ENCODE assay signal across 26 mouse cellular contexts in genomic region chr11:108098306-108098705, GRCm38 (mm10).
DNase-seq lines count a peak whose midpoint lies in the region; ATAC-seq and TF ChIP-seq lines count a peak whose summit lies in the region.
"Had no signal": no experiment of that assay in that cellular context is flagged by ENCODE, and none has a peak within 500 bp of the region (broad histone marks: within the 10 kb centered on the region; RNA-seq: fewer than 3 reads in every experiment).

No protein-coding gene starts in this region.

- no peak overlapping the region for H3K4me3 ChIP-seq in liver, embryonic 14.5 days (ENCODE audit: insufficient read depth in 1 of 2, low read depth in 2 of 2, low read length in 2 of 2)
- H3K4me3 ChIP-seq: embryonic facial prominence, embryonic 15.5 days; heart, embryonic 13.5 days; hindbrain, embryonic 13.5 days; kidney, embryonic 15.5 days; left cerebral cortex, adult 2 months; lung, embryonic 15.5 days had no signal

- 20% methylated on average over 7 of the region's 7 CpGs for WGBS in liver, embryonic 14.5 days (ENCODE audit: insufficient replicate concordance)

- ATAC-seq in common myeloid progenitor, adult 5-6 weeks (replicated peaks; ENCODE audit: low read depth, poor library complexity, severe bottlenecking): peak; percentile 56
- ATAC-seq in liver, embryonic 14.5 days (ENCODE audit: insufficient read depth): peak; percentile 39; the same call in 1 of the 2 replicates
- ATAC-seq: forebrain, embryonic 14.5 days; intestine, embryonic 16.5 days had no signal

- no peak for TF ChIP-seq EP300 in liver, embryonic 14.5 days (IDR thresholded peaks at IDR 0.05; ENCODE audit: low read depth)

- no peaks in the 10 kb centered on the region for H3K9me3 ChIP-seq in liver, embryonic 14.5 days (ENCODE audit: control insufficient read depth, low read length)
- H3K9me3 ChIP-seq: embryonic facial prominence, embryonic 15.5 days; heart, embryonic 13.5 days; hindbrain, embryonic 13.5 days; kidney, embryonic 15.5 days; lung, embryonic 15.5 days had no signal

- peak; percentile 38 for DNase-seq in 416B (ENCODE audit: low read depth)
- DNase-seq in CD4-positive helper T cell, adult 2 months (ENCODE audit: low read depth, low spot score): peak; percentile 41
- DNase-seq in liver, embryonic 14.5 days (ENCODE audit: low read depth in 3 of 3, low spot score in 3 of 3): no peak
- DNase-seq in adrenal gland, postnatal 36 days: no peak
- DNase-seq in spleen, adult 12 weeks (ENCODE audit: low spot score): no peak
- DNase-seq in kidney, postnatal 10 days: no peak
- no peak for DNase-seq in adrenal gland, postnatal 4 days (ENCODE audit: low spot score in 2 of 2)
- DNase-seq: adrenal gland, adult 8-10 months; cerebellum, adult 8-10 months; heart, adult 18-20 months; heart, postnatal 14 days; kidney, postnatal 4 days; layer of hippocampus, adult 9-11 months; lung, postnatal 36 days; right cerebral cortex, postnatal 25 days; thymus, postnatal 25 days had no signal

- no peaks in the 10 kb centered on the region for H3K27me3 ChIP-seq in liver, embryonic 14.5 days (ENCODE audit: control insufficient read depth, insufficient read depth, low read length)
- H3K27me3 ChIP-seq: embryonic facial prominence, embryonic 15.5 days; heart, embryonic 13.5 days; hindbrain, embryonic 13.5 days; kidney, embryonic 15.5 days; lung, embryonic 15.5 days had no signal

- H3K9ac ChIP-seq in liver, embryonic 14.5 days (replicated peaks): no peak overlapping the region
- H3K9ac ChIP-seq: embryonic facial prominence, embryonic 15.5 days; heart, embryonic 13.5 days; hindbrain, embryonic 13.5 days; kidney, embryonic 15.5 days; lung, embryonic 15.5 days had no signal

- no peak overlapping the region for H3K4me2 ChIP-seq in liver, embryonic 14.5 days (ENCODE audit: low read depth)
- H3K4me2 ChIP-seq: embryonic facial prominence, embryonic 15.5 days; heart, embryonic 13.5 days; hindbrain, embryonic 13.5 days; kidney, embryonic 15.5 days; lung, embryonic 15.5 days; midbrain, embryonic 11.5 days had no signal

- H3K36me3 ChIP-seq in liver, embryonic 14.5 days (replicated peaks; ENCODE audit: control insufficient read depth, insufficient read depth, low read depth): no peaks in the 10 kb centered on the region
- H3K36me3 ChIP-seq: embryonic facial prominence, embryonic 15.5 days; heart, embryonic 13.5 days; hindbrain, embryonic 13.5 days; kidney, embryonic 15.5 days; lung, embryonic 15.5 days had no signal

- no peak for TF ChIP-seq CTCF in liver, embryonic 14.5 days (IDR thresholded peaks at IDR 0.05; ENCODE audit: low read depth)

- H3K4me1 ChIP-seq in liver, embryonic 14.5 days (replicated peaks; ENCODE audit: control insufficient read depth in 2 of 2, insufficient read depth in 2 of 2, low read length in 1 of 2): peaks cover 0 to 13% of the 10 kb centered on the region in 2 experiments; a peak in 1 of 4 replicates
- H3K4me1 ChIP-seq: embryonic facial prominence, embryonic 15.5 days; hindbrain, embryonic 13.5 days had no signal

- H3K27ac ChIP-seq in liver, embryonic 14.5 days: no peak overlapping the region
- H3K27ac ChIP-seq: embryonic facial prominence, embryonic 15.5 days; heart, embryonic 13.5 days; hindbrain, embryonic 13.5 days; kidney, embryonic 15.5 days; left cerebral cortex, adult 2 months; lung, embryonic 15.5 days had no signal

Comparison
In these comparisons a context has a peak if more than half of its experiments do, and no peak if none do; other contexts are left out.
1. DNase-seq: peak in 416B (single experiment) and CD4-positive helper T cell, adult 2 months (single experiment); none in liver, embryonic 14.5 days (0 of 3), adrenal gland, postnatal 36 days (0 of 2), spleen, adult 12 weeks (single experiment), kidney, postnatal 10 days (single experiment) and adrenal gland, postnatal 4 days (0 of 2).